Mouse (Mus musculus): ENCODE data around the gene Zbtb16. TPM values are rescaled to one million over a fixed set of nuclear protein-coding genes. Genes with fewer than 3 reads are reported as not detected.

Gene Zbtb16
- polyA plus RNA-seq, 1 experiment from 2014 or later = 5.4 TPM

DNA sequence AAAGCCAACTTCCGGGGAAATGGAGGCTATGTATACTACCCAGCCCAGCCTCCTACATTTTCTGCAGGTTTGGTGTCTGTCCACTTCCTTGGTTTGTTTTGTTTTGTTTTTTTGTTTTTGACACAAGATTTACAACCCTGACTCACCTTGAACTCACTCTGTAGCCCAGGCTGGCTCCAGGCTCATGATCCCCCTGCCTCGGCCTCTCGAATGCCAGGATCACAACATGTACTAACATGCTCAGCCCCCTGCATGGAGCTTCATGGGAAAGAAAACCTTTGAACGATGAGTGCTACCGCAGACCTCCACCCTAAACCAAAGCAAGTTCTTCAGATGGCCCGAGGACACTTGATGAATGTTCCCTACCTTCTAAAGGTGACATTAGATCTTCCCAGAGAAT lies 86.4 kb downstream of the Zbtb16 start:
- 96% methylated on average over 6 of the region's 6 CpGs for WGBS

DNA sequence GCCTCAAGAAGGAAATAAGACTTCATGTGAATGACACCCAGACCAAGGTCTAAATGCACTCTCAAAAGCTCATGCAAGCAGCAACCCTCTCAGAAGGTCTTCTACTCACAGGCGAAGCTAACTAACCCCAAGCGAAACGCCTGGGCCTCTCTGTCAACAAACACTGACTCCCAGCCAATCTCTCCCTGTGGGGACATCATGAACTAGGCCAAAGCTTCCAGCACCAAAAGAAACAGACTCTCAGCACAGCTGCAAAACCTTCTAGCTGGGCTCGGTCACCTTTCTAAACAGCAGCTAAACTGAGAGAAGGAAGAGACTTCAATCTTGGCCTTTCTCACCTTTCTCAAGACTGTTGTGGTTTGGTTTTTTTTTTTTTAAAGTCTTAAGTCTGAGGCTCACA lies 86.9 kb downstream of the Zbtb16 start:
- no peaks in the 10 kb centered on the region for H3K36me3 ChIP-seq (ENCODE audit: control insufficient read depth, insufficient read depth, low read length)
- ATAC-seq = no peak
- no peak overlapping the region for H3K9ac ChIP-seq (ENCODE audit: low read depth, low read length)
- H3K27me3 ChIP-seq (ENCODE audit: control insufficient read depth, insufficient read depth, low read depth, low read length) = no peaks in the 10 kb centered on the region
- 92% methylated on average over 4 of the region's 4 CpGs for WGBS
- H3K4me3 ChIP-seq (ENCODE audit: low read depth, low read length) = no peak overlapping the region
- H3K4me2 ChIP-seq (ENCODE audit: low read length) = no peak overlapping the region
- H3K4me1 ChIP-seq (ENCODE audit: control insufficient read depth, insufficient read depth, low read length) = peaks cover 11% of the 10 kb centered on the region; the same call in 1 of the 2 replicates
- H3K27ac ChIP-seq (ENCODE audit: low read length) = no peak overlapping the region
- H3K9me3 ChIP-seq (replicated peaks; ENCODE audit: control insufficient read depth, low read length, poor library complexity, severe bottlenecking) = 0 out of 2 replicates have a peak, but pooled peaks cover 2% of the 10 kb centered on the region

More for the DNA sequence above, 86.4 kb downstream of the Zbtb16 start:
- no peak for ATAC-seq
- no peak overlapping the region for H3K9ac ChIP-seq (ENCODE audit: low read depth, low read length)
- H3K4me2 ChIP-seq (ENCODE audit: low read length) = no peak overlapping the region
- no peak overlapping the region for H3K4me3 ChIP-seq (ENCODE audit: low read depth, low read length)
- 0 out of 2 replicates have a peak, but pooled peaks cover 2% of the 10 kb centered on the region for H3K9me3 ChIP-seq (replicated peaks; ENCODE audit: control insufficient read depth, low read length, poor library complexity, severe bottlenecking)
- no peaks in the 10 kb centered on the region for H3K27me3 ChIP-seq (ENCODE audit: control insufficient read depth, insufficient read depth, low read depth, low read length)
- no peaks in the 10 kb centered on the region for H3K36me3 ChIP-seq (ENCODE audit: control insufficient read depth, insufficient read depth, low read length)
- H3K4me1 ChIP-seq (ENCODE audit: control insufficient read depth, insufficient read depth, low read length) = peaks cover 6% of the 10 kb centered on the region; the same call in 1 of the 2 replicates
- H3K27ac ChIP-seq (ENCODE audit: low read length) = no peak overlapping the region

DNA sequence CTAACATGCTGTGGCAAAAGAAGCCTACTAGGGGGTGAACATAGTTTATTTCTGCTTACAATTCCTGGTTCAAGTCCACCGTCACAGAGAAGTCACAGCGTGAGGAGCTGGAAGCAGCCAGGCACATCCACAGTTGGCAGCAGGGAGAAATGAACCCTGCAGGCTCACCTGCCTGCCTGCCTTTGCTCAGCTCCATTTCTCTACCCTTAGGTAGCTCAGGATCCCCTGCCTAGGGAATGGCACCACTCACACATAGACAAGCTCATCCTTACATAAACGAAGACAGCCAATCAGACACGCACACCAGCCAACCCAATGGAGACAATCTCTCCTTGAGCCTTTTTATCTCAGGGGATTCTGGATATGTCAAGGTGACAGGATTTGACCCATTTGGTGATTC lies 87.3 kb downstream of the Zbtb16 start:
- H3K4me1 ChIP-seq (ENCODE audit: control insufficient read depth, insufficient read depth, low read length) = peaks cover 14% of the 10 kb centered on the region; the same call in 1 of the 2 replicates
- no peaks in the 10 kb centered on the region for H3K36me3 ChIP-seq (ENCODE audit: control insufficient read depth, insufficient read depth, low read length)

DNA sequence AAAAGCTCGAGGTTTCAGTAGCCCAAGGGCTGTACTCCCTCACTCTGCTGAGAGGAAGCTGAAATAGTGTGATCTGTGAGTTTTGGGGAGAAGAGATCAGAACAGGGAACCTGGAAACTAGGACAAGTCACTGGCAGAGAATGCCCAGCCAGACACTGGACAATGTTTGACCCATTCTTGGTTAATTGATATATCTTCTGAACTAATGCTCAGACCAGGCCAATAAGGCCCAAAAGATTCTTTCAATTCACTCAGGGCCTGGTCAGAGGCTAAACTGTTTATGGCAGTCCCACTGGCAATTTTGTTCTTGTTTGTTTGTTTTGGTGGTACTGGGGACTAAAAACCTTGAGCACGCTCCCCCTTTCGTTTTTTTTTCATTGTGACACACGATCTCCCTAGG lies 87.8 kb downstream of the Zbtb16 start:
- WGBS = 90% methylated on average over 4 of the region's 4 CpGs
- no peak overlapping the region for H3K4me2 ChIP-seq (ENCODE audit: low read length)
- peaks cover 14% of the 10 kb centered on the region; the same call in 1 of the 2 replicates for H3K4me1 ChIP-seq (ENCODE audit: control insufficient read depth, insufficient read depth, low read length)
- no peak overlapping the region for H3K4me3 ChIP-seq (ENCODE audit: low read depth, low read length)
- H3K9me3 ChIP-seq (replicated peaks; ENCODE audit: control insufficient read depth, low read length, poor library complexity, severe bottlenecking) = 0 out of 2 replicates have a peak, but pooled peaks cover 2% of the 10 kb centered on the region
- no peaks in the 10 kb centered on the region for H3K27me3 ChIP-seq (ENCODE audit: control insufficient read depth, insufficient read depth, low read depth, low read length)
- no peak overlapping the region for H3K9ac ChIP-seq (ENCODE audit: low read depth, low read length)
- no peak for ATAC-seq
- H3K27ac ChIP-seq (ENCODE audit: low read length) = no peak overlapping the region
- H3K36me3 ChIP-seq (ENCODE audit: control insufficient read depth, insufficient read depth, low read length) = no peaks in the 10 kb centered on the region

More for the DNA sequence above, 87.3 kb downstream of the Zbtb16 start:
- Histone ChIP-seq H3K9me3 (replicated peaks; ENCODE audit: control insufficient read depth, low read length, poor library complexity, severe bottlenecking) (0 out of 2 replicates have a peak, but pooled peaks cover 2% of the 10 kb centered on the region), H3K27ac (ENCODE audit: low read length) (no peak overlapping the region), H3K4me2 (ENCODE audit: low read length) (no peak overlapping the region), H3K4me3 (ENCODE audit: low read depth, low read length) (no peak overlapping the region), H3K9ac (ENCODE audit: low read depth, low read length) (no peak overlapping the region), H3K27me3 (ENCODE audit: control insufficient read depth, insufficient read depth, low read depth, low read length) (no peaks in the 10 kb centered on the region)
- WGBS = 97% methylated on average over 4 of the region's 4 CpGs
- no peak for ATAC-seq

DNA sequence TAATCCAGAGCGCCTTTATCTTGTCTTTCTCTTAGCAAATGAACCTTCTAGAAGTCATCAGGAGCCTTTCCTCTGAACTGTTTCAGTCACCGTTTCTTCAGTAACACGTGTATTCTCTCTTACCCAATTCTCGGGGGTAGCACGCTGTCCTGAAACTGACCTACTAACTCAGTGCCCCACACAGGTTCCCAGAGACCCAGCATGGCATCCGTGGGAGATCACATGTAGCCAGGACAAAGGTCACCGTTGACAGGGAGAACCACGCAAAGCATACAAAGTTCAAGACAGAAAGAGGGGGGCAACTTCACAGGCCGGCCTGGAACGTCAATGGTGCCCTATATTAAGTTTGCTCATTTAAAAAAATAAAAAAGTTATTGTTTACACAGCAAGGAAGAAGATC lies 89.5 kb downstream of the Zbtb16 start:
- no peak overlapping the region for H3K9ac ChIP-seq (ENCODE audit: low read depth, low read length)
- 94% methylated on average over 10 of the region's 10 CpGs for WGBS
- no peak overlapping the region for H3K4me2 ChIP-seq (ENCODE audit: low read length)
- no peak overlapping the region for H3K4me3 ChIP-seq (ENCODE audit: low read depth, low read length)
- no peak overlapping the region for H3K27ac ChIP-seq (ENCODE audit: low read length)
- peaks cover 11% of the 10 kb centered on the region; the same call in 1 of the 2 replicates for H3K4me1 ChIP-seq (ENCODE audit: control insufficient read depth, insufficient read depth, low read length)
- no peaks in the 10 kb centered on the region for H3K27me3 ChIP-seq (ENCODE audit: control insufficient read depth, insufficient read depth, low read depth, low read length)
- 0 out of 2 replicates have a peak, but pooled peaks cover 2% of the 10 kb centered on the region for H3K9me3 ChIP-seq (replicated peaks; ENCODE audit: control insufficient read depth, low read length, poor library complexity, severe bottlenecking)
- H3K36me3 ChIP-seq (ENCODE audit: control insufficient read depth, insufficient read depth, low read length) = no peaks in the 10 kb centered on the region
- no peak for ATAC-seq

DNA sequence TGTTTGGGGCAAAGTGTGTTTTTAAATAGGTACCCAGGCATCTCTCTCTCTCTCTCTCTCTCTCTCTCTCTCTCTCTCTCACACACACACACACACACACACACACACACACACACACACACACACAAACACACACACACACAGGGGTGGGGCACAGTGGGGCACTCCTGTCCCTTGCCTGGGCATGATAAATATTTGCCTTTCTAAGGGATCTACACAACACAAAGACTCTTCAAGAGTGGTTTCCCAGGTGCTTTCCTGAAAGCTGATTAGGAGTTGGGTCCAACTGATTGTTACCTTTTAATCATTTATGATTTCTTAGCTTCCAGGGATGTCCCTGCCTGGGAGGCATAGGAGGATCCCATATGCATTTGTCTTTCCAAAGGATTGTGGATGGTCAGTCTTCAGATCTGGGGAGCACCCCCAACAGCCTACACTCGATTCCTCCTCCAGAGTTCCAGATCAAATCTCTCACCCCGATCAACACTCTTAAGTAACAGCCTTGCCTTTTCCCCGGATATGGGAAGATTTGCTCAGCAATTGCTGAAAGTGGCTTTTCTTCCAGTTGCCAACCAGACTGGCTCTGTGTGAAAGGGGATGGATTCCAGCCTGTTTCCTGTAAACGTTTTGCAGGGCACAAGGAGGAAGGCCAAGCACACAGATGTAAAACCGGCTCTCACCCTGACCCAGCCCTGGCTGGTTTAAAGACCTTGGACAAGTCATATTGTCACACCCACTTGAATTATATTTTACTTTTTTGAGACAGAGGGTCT lies 90.5 kb downstream of the Zbtb16 start:
- Histone ChIP-seq H3K4me1 (ENCODE audit: control insufficient read depth, insufficient read depth, low read length) (peaks cover 17% of the 10 kb centered on the region), H3K27me3 (ENCODE audit: control insufficient read depth, insufficient read depth, low read depth, low read length) (no peaks in the 10 kb centered on the region), H3K4me3 (ENCODE audit: low read depth, low read length) (no peak overlapping the region), H3K4me2 (ENCODE audit: low read length) (no peak overlapping the region), H3K36me3 (ENCODE audit: control insufficient read depth, insufficient read depth, low read length) (no peaks in the 10 kb centered on the region), H3K27ac (ENCODE audit: low read length) (no peak overlapping the region), H3K9me3 (replicated peaks; ENCODE audit: control insufficient read depth, low read length, poor library complexity, severe bottlenecking) (0 out of 2 replicates have a peak, but pooled peaks cover 2% of the 10 kb centered on the region), H3K9ac (ENCODE audit: low read depth, low read length) (no peak overlapping the region)
- ATAC-seq = no peak
- 83% methylated on average over 5 of the region's 5 CpGs for WGBS

DNA sequence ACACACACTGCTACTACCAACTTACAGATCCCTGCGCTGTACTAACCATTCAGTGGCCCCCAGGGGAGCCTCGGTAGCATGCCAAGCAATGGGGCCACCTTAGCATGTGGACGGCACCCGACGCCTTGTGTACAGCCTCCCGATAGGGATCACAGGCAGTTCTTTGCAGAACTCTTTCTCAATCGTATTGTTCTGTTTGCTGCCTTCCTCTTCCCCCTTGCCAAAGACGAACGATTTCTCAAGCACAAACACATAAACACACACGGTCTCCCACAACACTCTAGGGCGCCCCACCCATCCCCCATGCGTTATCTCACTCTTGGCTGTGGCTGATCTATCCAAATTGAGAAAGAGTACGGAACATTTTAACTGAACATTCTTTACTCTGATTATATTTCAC lies 91.1 kb downstream of the Zbtb16 start:
- no peak overlapping the region for H3K4me3 ChIP-seq (ENCODE audit: low read depth, low read length)
- no peaks in the 10 kb centered on the region for H3K36me3 ChIP-seq (ENCODE audit: control insufficient read depth, insufficient read depth, low read length)
- no peak for ATAC-seq
- H3K9me3 ChIP-seq (replicated peaks; ENCODE audit: control insufficient read depth, low read length, poor library complexity, severe bottlenecking) = 0 out of 2 replicates have a peak, but pooled peaks cover 2% of the 10 kb centered on the region
- WGBS = 90% methylated on average over 13 of the region's 13 CpGs
- no peak overlapping the region for H3K9ac ChIP-seq (ENCODE audit: low read depth, low read length)
- peaks cover 23% of the 10 kb centered on the region for H3K4me1 ChIP-seq (ENCODE audit: control insufficient read depth, insufficient read depth, low read length)
- no peak overlapping the region for H3K4me2 ChIP-seq (ENCODE audit: low read length)
- no peaks in the 10 kb centered on the region for H3K27me3 ChIP-seq (ENCODE audit: control insufficient read depth, insufficient read depth, low read depth, low read length)
- no peak overlapping the region for H3K27ac ChIP-seq (ENCODE audit: low read length)

DNA sequence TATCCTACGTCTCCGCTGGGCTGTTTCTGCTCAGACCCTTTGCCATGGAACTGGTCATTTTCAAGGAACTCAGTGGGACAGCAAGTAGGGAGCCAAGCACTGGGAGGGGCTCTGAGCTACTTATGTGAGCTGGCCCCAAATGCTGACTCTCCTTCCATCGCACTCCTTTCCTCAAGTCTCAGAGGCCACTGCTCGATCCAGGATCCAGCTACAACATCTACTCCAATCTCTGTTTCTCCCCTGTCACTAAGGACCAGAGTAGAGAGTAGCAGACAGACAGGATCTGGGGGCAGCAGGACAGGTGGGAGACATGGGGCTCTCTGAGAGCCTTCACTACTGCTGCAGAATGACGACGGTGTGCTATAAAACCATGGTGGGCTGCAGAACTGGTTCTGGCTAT lies 91.6 kb downstream of the Zbtb16 start:
- no peaks in the 10 kb centered on the region for H3K27me3 ChIP-seq (ENCODE audit: control insufficient read depth, insufficient read depth, low read depth, low read length)
- H3K27ac ChIP-seq (ENCODE audit: low read length) = no peak overlapping the region
- H3K4me2 ChIP-seq (ENCODE audit: low read length) = no peak overlapping the region
- 67% methylated on average over 6 of the region's 6 CpGs for WGBS
- H3K9ac ChIP-seq (ENCODE audit: low read depth, low read length) = no peak overlapping the region
- no peaks in the 10 kb centered on the region for H3K36me3 ChIP-seq (ENCODE audit: control insufficient read depth, insufficient read depth, low read length)
- ATAC-seq = no peak
- peaks cover 26% of the 10 kb centered on the region for H3K4me1 ChIP-seq (ENCODE audit: control insufficient read depth, insufficient read depth, low read length)
- no peak overlapping the region for H3K4me3 ChIP-seq (ENCODE audit: low read depth, low read length)
- 0 out of 2 replicates have a peak, but pooled peaks cover 2% of the 10 kb centered on the region for H3K9me3 ChIP-seq (replicated peaks; ENCODE audit: control insufficient read depth, low read length, poor library complexity, severe bottlenecking)
